Mouse (Mus musculus) splenic B cell, adult 2 months (primary cell): ENCODE results near the gene Kcnma1.

Experiments used
- DNase-seq: peaks from one replicate; pipeline ENCODE4 v3.0.0-alpha.2; 2011; ENCODE audit warnings: low read depth, low spot score
- H3K27me3 ChIP-seq: 2 replicates; pipeline ENCODE4 v1.6.1; 2012; ENCODE audit warnings: mild to moderate bottlenecking, low read length, moderate library complexity, mixed read lengths; ENCODE audit not compliant: control insufficient read depth, poor library complexity, insufficient read depth, severe bottlenecking
- H3K36me3 ChIP-seq: 2 replicates; pipeline ENCODE4 v1.6.1; 2012; ENCODE audit warnings: mild to moderate bottlenecking, low read length, moderate library complexity, mixed read lengths; ENCODE audit not compliant: control insufficient read depth, poor library complexity, insufficient read depth, severe bottlenecking

Gene Kcnma1

GRCm38 (mm10) chr14:23748011-23748410, 266.3 kb downstream of the Kcnma1 start:
- Histone ChIP-seq H3K36me3 (no peaks in the 10 kb centered on the region), H3K27me3 (no peaks in the 10 kb centered on the region)
- DNase-seq = no peak

GRCm38 (mm10) chr14:23746976-23747375, 267.3 kb downstream of the Kcnma1 start:
- no peak for DNase-seq
- no peaks in the 10 kb centered on the region for H3K36me3 ChIP-seq
- H3K27me3 ChIP-seq = no peaks in the 10 kb centered on the region

- Histone ChIP-seq H3K36me3 (no peaks in the 10 kb centered on the region), H3K27me3 (no peaks in the 10 kb centered on the region)
- DNase-seq = no peak
Observed at GRCm38 (mm10) chr14:23741531-23741930, 272.8 kb downstream of the Kcnma1 start.

- Histone ChIP-seq H3K27me3 (no peaks in the 10 kb centered on the region), H3K36me3 (no peaks in the 10 kb centered on the region)
- no peak for DNase-seq
Observed at GRCm38 (mm10) chr14:23734200-23734599, 280.1 kb downstream of the Kcnma1 start.

- DNase-seq = no peak
- H3K36me3 ChIP-seq = no peaks in the 10 kb centered on the region
- no peaks in the 10 kb centered on the region for H3K27me3 ChIP-seq
Observed at GRCm38 (mm10) chr14:23729377-23729776, 284.9 kb downstream of the Kcnma1 start.

- Histone ChIP-seq H3K36me3 (no peaks in the 10 kb centered on the region), H3K27me3 (no peaks in the 10 kb centered on the region)
- DNase-seq = no peak
Observed at GRCm38 (mm10) chr14:23723701-23724430, 290.4 kb downstream of the Kcnma1 start.

- DNase-seq = no peak
- Histone ChIP-seq H3K27me3 (no peaks in the 10 kb centered on the region), H3K36me3 (no peaks in the 10 kb centered on the region)
Observed at GRCm38 (mm10) chr14:23719246-23719645, 295.0 kb downstream of the Kcnma1 start.

GRCm38 (mm10) chr14:23718667-23719066, 295.6 kb downstream of the Kcnma1 start:
- Histone ChIP-seq H3K27me3 (no peaks in the 10 kb centered on the region), H3K36me3 (no peaks in the 10 kb centered on the region)
- DNase-seq = no peak

- Histone ChIP-seq H3K27me3 (no peaks in the 10 kb centered on the region), H3K36me3 (no peaks in the 10 kb centered on the region)
- no peak for DNase-seq
Observed at GRCm38 (mm10) chr14:23714396-23715131, 299.7 kb downstream of the Kcnma1 start.

- no peak for DNase-seq
- H3K36me3 ChIP-seq = no peaks in the 10 kb centered on the region
- H3K27me3 ChIP-seq = no peaks in the 10 kb centered on the region
Observed at GRCm38 (mm10) chr14:23712891-23713290, 301.4 kb downstream of the Kcnma1 start.

- Histone ChIP-seq H3K27me3 (no peaks in the 10 kb centered on the region), H3K36me3 (no peaks in the 10 kb centered on the region)
- DNase-seq = no peak
Observed at GRCm38 (mm10) chr14:23710954-23711353, 303.3 kb downstream of the Kcnma1 start.

GRCm38 (mm10) chr14:23706837-23707236, 307.5 kb downstream of the Kcnma1 start:
- Histone ChIP-seq H3K27me3 (no peaks in the 10 kb centered on the region), H3K36me3 (no peaks in the 10 kb centered on the region)
- no peak for DNase-seq

GRCm38 (mm10) chr14:23705647-23706046, 308.6 kb downstream of the Kcnma1 start:
- H3K36me3 ChIP-seq = no peaks in the 10 kb centered on the region
- no peak for DNase-seq
- no peaks in the 10 kb centered on the region for H3K27me3 ChIP-seq

GRCm38 (mm10) chr14:23704303-23704702, 310.0 kb downstream of the Kcnma1 start:
- Histone ChIP-seq H3K27me3 (no peaks in the 10 kb centered on the region), H3K36me3 (no peaks in the 10 kb centered on the region)
- no peak for DNase-seq

GRCm38 (mm10) chr14:23696341-23696740, 317.9 kb downstream of the Kcnma1 start:
- Histone ChIP-seq H3K27me3 (no peaks in the 10 kb centered on the region), H3K36me3 (no peaks in the 10 kb centered on the region)
- no peak for DNase-seq
